Mouse (Mus musculus) hindbrain, embryonic 11.5 days (tissue): ENCODE measurements around the gene Speg. TPM values are rescaled to one million over a fixed set of nuclear protein-coding genes. Genes with fewer than 3 reads are reported as not detected.

Source experiments
- ATAC-seq: fragments of 200-750 bp; cut with Nextera tagmentation; 2 replicates; pipeline ENCODE4 v1.8.0; 2017; ENCODE audit warnings: mild to moderate bottlenecking, moderate TSS enrichment, moderate library complexity; ENCODE audit not compliant: low FRiP score
- DNase-seq: peaks from one replicate; pipeline ENCODE4 v3.0.0-alpha.2; 2015; ENCODE audit warnings: low spot score
- H3K27ac ChIP-seq: fragments of 300-500 bp; sonication (generic); 2 replicates; pipeline ENCODE4 v1.5.1; 2014; ENCODE audit warnings: mild to moderate bottlenecking, low read depth, low read length
- H3K27me3 ChIP-seq: fragments of 300-500 bp; sonication (generic); 2 replicates; pipeline ENCODE4 v1.6.1; 2014; ENCODE audit warnings: mild to moderate bottlenecking, low read length, moderate library complexity, mixed read lengths; ENCODE audit not compliant: control insufficient read depth, insufficient read depth
- H3K36me3 ChIP-seq: fragments of 300-500 bp; sonication (generic); 2 replicates; pipeline ENCODE4 v1.6.1; 2014; ENCODE audit warnings: mild to moderate bottlenecking, low read length, moderate library complexity, mixed read lengths; ENCODE audit not compliant: control insufficient read depth, insufficient read depth
- H3K4me1 ChIP-seq: fragments of 300-500 bp; sonication (generic); replicated peaks from 2 replicates; pipeline ENCODE4 v1.6.1; 2014; ENCODE audit warnings: low read length, mixed read lengths; ENCODE audit not compliant: control insufficient read depth, insufficient read depth
- H3K4me2 ChIP-seq: fragments of 300-500 bp; sonication (generic); replicated peaks from 2 replicates; pipeline ENCODE4 v1.6.1; 2014; ENCODE audit warnings: mild to moderate bottlenecking, low read depth, low read length
- H3K4me3 ChIP-seq: fragments of 300-500 bp; sonication (generic); 2 replicates; pipeline ENCODE4 v1.5.1; 2014; ENCODE audit warnings: low read depth, low read length
- H3K9ac ChIP-seq: fragments of 300-500 bp; sonication (generic); 2 replicates; pipeline ENCODE4 v1.6.1; 2014; ENCODE audit warnings: low read depth, low read length
- H3K9me3 ChIP-seq: fragments of 300-500 bp; sonication (generic); 2 replicates; pipeline ENCODE4 v1.6.1; 2016; ENCODE audit warnings: low read length; ENCODE audit not compliant: control insufficient read depth
- WGBS: fragments of 180-500 bp; shearing (Covaris S2); extraction: QIAGEN DNeasy Blood & Tissue Kit; methylation state at CpG from one replicate; pipeline ENCODE4 v1.1.7; 2014; 5-methylcytosine and 5-hydroxymethylcytosine counted together
- polyA plus RNA-seq: library from polyadenylated mRNA; unstranded; fragments of >200 nt; fragmentation: Nextera tagmentation; extraction: Ambion mirVana; gene quantifications from 2 replicates; pipeline ENCODE4 v1.2.1, GENCODE M21; 2014

The Speg gene
- polyA plus RNA-seq, 1 experiment from 2014 or later: 11.1 TPM

DNA sequence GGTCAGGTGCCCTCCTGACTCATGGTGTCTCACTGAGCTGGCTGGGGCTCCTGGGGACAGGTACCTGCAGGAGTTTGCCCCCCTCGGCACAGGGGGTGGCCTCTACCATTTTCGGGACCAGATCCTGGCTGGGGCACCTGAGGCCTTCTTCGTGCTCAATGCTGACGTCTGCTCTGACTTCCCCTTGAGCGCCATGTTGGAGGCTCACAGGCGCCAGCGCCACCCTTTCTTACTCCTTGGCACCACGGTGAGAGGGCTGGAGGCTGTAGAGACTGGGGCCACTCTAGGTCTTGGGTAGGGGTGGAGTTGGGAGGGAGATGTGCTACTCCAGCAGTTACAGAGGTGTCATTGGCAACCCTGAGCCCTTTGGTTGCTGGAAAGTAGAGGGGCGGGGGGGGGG, 63.7 kb downstream of the Speg start:
- Histone ChIP-seq H3K27me3 (no peaks in the 10 kb centered on the region), H3K27ac (no peak overlapping the region), H3K4me3 (no peak overlapping the region), H3K9me3 (no peaks in the 10 kb centered on the region), H3K4me2 (no peak overlapping the region), H3K9ac (no peak overlapping the region), H3K36me3 (no peaks in the 10 kb centered on the region), H3K4me1 (peaks cover 18% of the 10 kb centered on the region)
- DNase-seq (no peak), ATAC-seq (no peak)
- WGBS: 81% methylated on average over 8 of the region's 9 CpGs

DNA sequence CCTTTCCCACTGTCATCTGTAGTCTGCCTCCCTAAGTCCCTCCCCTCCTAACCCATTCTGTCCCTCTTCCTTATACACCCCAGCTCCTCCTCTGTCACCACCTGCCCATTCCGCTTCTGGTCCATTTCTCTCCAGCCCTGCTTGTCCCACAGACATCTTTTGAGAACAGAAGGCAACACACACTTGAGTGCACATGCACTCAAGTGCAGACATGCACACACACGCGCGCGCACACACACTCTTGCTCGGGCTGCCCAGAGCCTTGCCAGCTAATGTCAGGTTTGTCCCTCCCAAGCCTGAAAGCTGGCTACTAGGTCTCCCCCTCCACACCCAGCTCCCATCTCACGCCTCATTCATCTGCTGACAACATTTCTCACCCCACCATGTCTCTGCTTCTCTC, 65.6 kb downstream of the Speg start:
- no peak for DNase-seq
- no peak for ATAC-seq
- Histone ChIP-seq H3K4me2 (no peak overlapping the region), H3K4me1 (peaks cover 23% of the 10 kb centered on the region), H3K4me3 (no peak overlapping the region), H3K9me3 (no peaks in the 10 kb centered on the region), H3K36me3 (no peaks in the 10 kb centered on the region), H3K27me3 (no peaks in the 10 kb centered on the region), H3K9ac (no peak overlapping the region), H3K27ac (no peak overlapping the region)
- WGBS: 92% methylated on average over 7 of the region's 7 CpGs

DNA sequence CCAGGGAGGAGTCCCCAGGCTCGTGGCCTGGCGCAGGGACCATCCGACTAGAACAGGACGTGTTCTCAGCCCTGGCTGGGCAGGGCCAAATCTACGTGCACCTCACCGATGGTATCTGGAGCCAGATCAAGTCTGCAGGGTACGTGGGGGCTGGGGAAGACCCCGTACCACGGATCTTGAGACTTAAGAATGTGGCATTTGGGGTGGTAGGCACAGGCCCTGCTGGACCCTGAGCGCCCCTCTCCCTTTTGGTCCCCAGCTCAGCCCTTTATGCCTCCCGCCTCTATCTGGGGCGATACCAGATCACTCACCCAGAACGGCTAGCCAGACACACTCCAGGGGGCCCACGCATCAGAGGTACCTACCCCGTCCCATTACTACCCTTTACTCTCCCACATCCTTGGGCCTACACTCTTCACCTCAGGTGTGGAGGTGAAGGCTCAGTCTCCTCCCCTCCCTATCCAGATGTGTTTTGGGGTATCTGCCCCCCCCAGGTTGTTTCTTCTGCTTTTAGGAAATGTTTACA, 66.4 kb downstream of the Speg start:
- no peak overlapping the region for H3K4me2 ChIP-seq
- 84% methylated on average over 15 of the region's 15 CpGs for WGBS
- no peaks in the 10 kb centered on the region for H3K36me3 ChIP-seq
- H3K4me3 ChIP-seq: no peak overlapping the region
- no peaks in the 10 kb centered on the region; the same call in 1 of the 2 replicates for H3K27me3 ChIP-seq
- H3K4me1 ChIP-seq: peaks cover 28% of the 10 kb centered on the region
- DNase-seq (no peak), ATAC-seq (no peak)
- H3K9ac ChIP-seq: no peak overlapping the region
- H3K9me3 ChIP-seq: no peaks in the 10 kb centered on the region
- no peak overlapping the region for H3K27ac ChIP-seq

DNA sequence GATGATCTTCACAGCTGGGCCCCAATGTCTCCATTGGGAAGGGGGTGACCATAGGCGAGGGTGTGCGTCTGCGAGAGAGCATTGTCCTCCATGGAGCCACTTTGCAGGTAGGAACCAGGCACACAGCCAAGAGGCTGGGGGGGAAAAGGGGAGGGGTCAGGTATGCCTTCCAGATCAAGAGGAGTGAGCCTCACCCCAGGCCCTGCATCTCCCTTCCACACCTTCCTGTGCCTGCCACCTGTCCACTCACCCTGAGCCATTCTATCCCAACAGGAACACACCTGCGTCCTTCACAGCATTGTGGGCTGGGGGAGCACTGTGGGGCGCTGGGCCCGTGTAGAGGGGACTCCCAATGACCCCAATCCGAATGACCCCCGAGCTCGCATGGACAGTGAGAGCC, 67.1 kb downstream of the Speg start:
- Histone ChIP-seq H3K4me2 (no peak overlapping the region), H3K4me3 (no peak overlapping the region), H3K27me3 (no peaks in the 10 kb centered on the region; the same call in 1 of the 2 replicates), H3K9ac (no peak overlapping the region), H3K9me3 (no peaks in the 10 kb centered on the region), H3K4me1 (peaks cover 32% of the 10 kb centered on the region), H3K27ac (peak overlapping the region; percentile 90), H3K36me3 (no peaks in the 10 kb centered on the region)
- 78% methylated on average over 9 of the region's 9 CpGs for WGBS
- DNase-seq: no peak
- ATAC-seq: no peak

DNA sequence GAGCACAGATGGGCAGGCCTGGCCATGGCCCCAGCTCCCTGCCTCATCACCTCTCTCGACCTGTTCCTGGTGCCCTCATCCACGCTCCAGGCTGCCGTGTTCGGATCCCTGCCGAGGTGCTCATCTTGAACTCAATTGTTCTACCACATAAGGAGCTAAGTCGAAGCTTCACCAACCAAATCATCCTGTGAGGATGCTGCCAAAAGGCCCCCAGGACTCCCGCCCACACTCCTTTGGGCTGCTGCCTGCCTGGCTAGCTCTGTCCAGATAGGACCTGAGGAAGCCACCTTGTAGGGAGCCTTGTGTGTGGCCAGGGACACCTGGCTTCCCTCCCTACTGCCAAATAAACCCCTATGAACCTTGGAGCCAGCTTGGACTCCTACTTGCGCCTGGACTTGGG, 67.7 kb downstream of the Speg start:
- H3K4me2 ChIP-seq: no peak overlapping the region
- no peaks in the 10 kb centered on the region for H3K9me3 ChIP-seq
- H3K9ac ChIP-seq: no peak overlapping the region
- no peak for ATAC-seq
- H3K27me3 ChIP-seq: no peaks in the 10 kb centered on the region; the same call in 1 of the 2 replicates
- H3K4me1 ChIP-seq: peaks cover 38% of the 10 kb centered on the region
- no peaks in the 10 kb centered on the region for H3K36me3 ChIP-seq
- 38% methylated on average over 8 of the region's 8 CpGs for WGBS
- H3K4me3 ChIP-seq: no peak overlapping the region
- H3K27ac ChIP-seq: peak overlapping the region; percentile 90
- no peak for DNase-seq

DNA sequence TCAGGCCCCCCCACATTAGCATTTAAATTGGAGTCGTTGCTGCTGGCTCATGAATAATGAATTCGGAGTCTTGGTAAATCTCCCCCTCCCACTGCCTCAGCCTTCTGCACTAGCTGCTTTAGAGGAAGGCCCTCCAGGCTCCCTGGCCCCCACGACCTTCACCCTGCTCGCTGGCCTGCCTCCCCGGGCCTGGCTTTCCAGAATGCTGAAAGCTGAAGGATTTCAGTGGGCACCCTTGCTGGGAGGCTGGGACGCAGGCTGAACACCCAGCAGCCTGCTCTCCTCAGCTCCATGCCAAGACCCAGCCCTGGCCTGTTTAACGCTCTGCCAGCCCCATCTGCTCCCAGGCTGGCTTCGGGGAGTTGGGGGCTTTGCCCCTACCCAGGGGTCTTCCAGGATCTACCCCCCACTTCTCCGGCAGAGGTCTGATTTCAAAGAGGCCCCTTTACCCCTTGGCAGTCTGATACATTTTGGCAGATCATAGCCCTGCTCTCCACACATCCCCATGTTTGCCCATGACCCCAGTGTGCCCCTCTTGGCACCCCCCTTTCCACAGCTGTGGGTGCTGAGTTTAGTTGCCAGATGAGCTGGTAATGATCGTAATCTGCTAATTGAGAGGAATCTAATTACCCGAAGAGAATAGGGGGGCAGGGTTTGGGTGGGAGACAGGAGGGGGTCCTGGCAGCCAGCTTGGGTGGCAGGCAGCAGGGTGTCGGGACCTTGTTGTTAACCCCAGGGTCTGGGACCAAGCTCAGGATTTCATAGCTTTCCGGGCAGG, 68.3 kb downstream of the Speg start:
- peak overlapping the region; percentile 8; the same call in 1 of the 2 replicates for H3K4me2 ChIP-seq
- H3K9ac ChIP-seq: peak overlapping the region; percentile 32; the same call in 1 of the 2 replicates
- no peaks in the 10 kb centered on the region for H3K36me3 ChIP-seq
- no peak overlapping the region for H3K4me3 ChIP-seq
- H3K9me3 ChIP-seq: no peaks in the 10 kb centered on the region
- DNase-seq (no peak), ATAC-seq (no peak)
- H3K27me3 ChIP-seq: peaks cover 2% of the 10 kb centered on the region; the same call in 1 of the 2 replicates
- peaks cover 44% of the 10 kb centered on the region for H3K4me1 ChIP-seq
- 17% methylated on average over 13 of the region's 13 CpGs for WGBS
- H3K27ac ChIP-seq: peak overlapping the region; percentile 90

DNA sequence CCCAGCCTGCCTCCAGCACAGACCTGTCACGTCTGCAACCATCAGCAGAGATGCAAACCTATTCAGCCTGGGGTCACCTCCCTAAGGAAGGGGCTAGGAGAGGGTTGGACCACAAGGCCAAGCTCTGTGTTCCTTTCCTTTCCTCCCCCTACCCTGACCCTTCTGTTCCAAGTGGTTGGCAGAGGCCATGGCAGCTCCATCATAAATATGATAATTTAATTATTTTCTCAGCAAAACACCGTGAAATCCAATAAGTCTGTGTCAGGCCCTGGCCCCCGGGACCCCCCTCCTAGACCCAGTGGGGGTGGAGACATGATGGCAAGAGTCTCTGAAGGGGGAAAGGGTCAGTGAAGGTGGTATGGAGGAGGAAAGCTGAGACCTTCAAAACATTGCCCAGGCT, 69.1 kb downstream of the Speg start:
- H3K9ac ChIP-seq: no peak overlapping the region
- H3K27ac ChIP-seq: peak overlapping the region; percentile 90
- H3K4me3 ChIP-seq: no peak overlapping the region
- H3K27me3 ChIP-seq: peaks cover 8% of the 10 kb centered on the region
- H3K4me2 ChIP-seq: no peak overlapping the region; the same call in 1 of the 2 replicates
- ATAC-seq (peak; percentile 53), DNase-seq (peak; percentile 55)
- no peaks in the 10 kb centered on the region for H3K9me3 ChIP-seq
- H3K4me1 ChIP-seq: peaks cover 49% of the 10 kb centered on the region
- H3K36me3 ChIP-seq: no peaks in the 10 kb centered on the region
- 15% methylated on average over 3 of the region's 3 CpGs for WGBS

DNA sequence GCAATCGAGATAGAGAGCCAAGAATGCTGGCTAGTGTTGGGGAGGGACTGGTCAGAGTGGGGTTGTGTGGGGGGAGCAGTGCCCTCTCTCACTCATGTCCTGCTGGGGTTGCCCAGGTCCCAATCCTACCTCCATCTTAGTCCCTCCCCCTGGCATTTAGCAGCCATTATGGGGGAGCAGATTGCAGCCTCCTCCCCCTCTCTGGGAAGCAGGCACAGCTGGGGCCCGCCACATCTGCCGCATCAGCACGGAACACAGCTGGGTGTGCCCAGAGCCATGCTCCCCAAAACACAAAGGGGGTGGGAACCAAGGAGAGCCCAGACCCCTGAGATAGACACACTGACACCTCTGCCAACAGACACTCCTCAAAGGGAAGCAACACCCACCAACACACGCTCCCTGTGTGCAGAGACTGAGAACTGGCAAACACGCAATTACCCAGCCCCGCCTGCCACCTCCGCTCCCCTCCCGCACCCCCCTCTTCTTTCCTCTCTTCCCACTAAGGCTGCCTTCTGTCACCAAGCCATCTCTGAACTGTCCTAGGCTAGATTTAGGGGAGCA, 70.1 kb downstream of the Speg start:
- H3K9me3 ChIP-seq: no peaks in the 10 kb centered on the region
- peaks cover 17% of the 10 kb centered on the region for H3K27me3 ChIP-seq
- DNase-seq (peak; percentile 39), ATAC-seq (no peak)
- no peaks in the 10 kb centered on the region; the same call in 1 of the 2 replicates for H3K36me3 ChIP-seq
- peaks cover 54% of the 10 kb centered on the region for H3K4me1 ChIP-seq
- no peak overlapping the region for H3K4me3 ChIP-seq
- peak overlapping the region; percentile 90 for H3K27ac ChIP-seq
- peak overlapping the region; percentile 25 for H3K9ac ChIP-seq
- H3K4me2 ChIP-seq: no peak overlapping the region; the same call in 1 of the 2 replicates
- WGBS: 19% methylated on average over 8 of the region's 9 CpGs
